Mouse (Mus musculus) frontal cortex, postnatal 36 days (tissue): ENCODE measurements around the gene Kdm2b.
A peak's percentile ranks its signal among the peaks of the same experiment; 100 is the strongest.

Experiments used
- DNase-seq, 2 experiments: peaks; one replicate each; pipeline ENCODE4 v3.0.0; 2022; ENCODE audit warnings: low spot score in 2 of 2

Kdm2b gene

GRCm38 (mm10) chr5:122989551-122990330 lies at the start of gene Kdm2b:
Kdm2b (minus strand) TSS chr5:122989823.
- no peak for DNase-seq

DNA sequence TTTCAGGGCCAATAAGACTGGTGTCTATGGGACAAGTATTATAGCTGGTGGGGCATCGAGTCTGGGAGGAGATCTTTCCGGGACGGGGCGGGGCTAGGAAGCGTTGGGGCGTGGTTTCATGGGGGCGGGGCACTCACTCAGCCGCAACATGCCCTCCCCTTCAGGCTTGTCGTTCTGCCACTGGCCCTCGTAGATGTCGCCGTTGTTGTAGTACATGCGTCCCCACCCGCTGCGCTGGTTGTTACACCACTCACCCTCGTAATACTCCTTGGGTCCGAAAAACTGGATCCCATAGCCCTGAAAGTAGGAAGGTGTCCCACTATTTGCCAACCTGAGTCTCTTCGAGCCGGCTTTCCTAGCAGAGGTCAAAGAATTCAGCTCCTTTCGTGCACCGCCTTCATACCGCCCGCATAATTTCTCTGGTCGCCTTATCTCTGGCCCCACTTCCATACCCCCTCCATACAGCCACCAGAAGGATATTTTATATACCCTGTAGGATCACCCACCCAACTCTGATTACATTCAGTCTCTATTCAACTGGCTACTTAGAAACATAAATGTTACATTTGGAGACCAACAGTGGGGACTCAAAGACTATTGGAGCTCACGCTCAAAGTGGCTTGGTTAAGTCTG lies 49.6 kb upstream of the Kdm2b start:
- DNase-seq, result no peak

GRCm38 (mm10) chr5:123038115-123038514 lies 48.5 kb upstream of the Kdm2b start:
- DNase-seq, result no peak

GRCm38 (mm10) chr5:123035564-123035963 lies 45.9 kb upstream of the Kdm2b start:
- DNase-seq, result no peak

DNA sequence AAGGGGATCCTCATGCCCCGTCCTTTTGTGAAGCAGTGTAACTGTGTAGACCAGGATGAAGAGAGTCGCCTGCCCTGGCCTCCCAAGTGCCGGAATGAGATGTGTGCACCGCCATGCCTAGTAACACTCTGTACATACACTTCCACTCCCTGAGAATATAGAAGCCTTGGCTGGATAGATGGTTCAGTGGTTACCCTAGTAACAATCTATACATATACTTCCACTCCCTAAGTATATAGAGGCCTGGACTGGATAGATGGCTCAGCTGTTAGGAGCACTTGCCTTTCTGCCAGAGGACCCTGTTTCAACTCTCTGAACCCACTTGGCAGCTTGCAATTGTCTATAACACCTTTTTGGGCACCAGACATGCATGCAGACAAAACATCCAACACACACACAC lies 45.5 kb upstream of the Kdm2b start:
- no peak for DNase-seq

DNA sequence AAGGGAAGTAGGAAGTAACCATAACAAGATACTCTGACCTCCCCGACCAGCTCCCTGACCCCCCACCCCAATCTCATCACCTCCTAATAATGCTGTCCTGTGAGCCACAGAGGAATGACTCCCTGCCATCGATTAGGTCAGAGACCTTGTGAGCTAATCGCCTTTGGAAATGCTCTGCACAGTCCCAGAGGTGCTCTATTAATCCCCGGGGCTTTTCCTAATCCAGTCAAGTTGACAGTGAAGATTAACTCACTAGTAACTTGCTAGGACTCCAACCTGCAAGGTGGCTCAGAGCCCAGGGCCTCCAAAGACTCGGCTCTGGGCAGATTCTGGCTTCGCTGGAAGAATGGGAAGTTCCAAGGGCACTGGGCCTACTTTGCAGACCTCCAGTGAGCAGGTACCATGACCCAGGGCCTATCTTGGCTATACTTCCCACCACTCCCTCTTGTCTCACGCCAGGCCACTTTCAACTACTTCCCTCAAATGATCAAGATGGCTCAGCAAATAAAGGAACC lies 44.1 kb upstream of the Kdm2b start:
- DNase-seq, result no peak

DNA sequence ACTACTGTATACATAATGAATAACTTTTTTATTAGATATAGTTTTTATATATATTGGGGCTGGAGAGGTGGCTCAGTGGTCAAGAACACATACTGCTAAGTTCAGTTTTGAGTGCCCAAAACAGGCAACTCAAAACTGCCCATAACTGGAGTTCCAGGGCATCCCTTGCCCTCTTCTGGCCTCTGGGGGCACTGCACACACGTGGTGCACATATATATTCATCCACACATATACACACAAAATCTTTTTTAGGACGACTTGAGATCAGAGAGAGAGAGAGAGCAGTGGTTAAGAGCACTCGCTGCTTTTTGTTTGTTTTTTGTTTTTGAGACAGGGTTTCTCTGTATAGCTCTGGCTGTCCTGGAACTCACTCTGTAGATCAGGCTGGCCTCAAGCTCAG lies 41.7 kb upstream of the Kdm2b start:
- no peak for DNase-seq

GRCm38 (mm10) chr5:123029729-123030128 lies 40.1 kb upstream of the Kdm2b start:
- no peak for DNase-seq

DNA sequence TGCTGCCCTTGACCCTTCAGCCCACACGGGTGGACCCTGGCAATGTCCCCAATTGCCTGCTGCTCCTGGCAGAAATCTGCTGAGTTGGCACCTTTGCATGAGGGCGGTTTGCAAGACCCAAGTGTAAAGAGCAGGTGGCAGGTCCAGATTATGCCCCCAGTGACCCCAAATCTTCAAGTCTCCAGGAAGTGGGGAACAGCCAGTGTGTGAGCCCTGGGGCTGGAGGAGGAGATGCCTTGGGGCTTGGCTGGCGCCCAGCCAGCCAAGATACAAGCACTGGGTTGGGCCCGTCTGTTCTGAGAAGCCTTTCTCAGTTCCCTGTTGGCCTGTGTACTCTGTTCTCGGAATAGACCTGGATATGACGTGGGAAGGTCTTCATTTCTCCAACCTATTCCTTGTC lies 37.8 kb upstream of the Kdm2b start:
- DNase-seq, result no peak

DNA sequence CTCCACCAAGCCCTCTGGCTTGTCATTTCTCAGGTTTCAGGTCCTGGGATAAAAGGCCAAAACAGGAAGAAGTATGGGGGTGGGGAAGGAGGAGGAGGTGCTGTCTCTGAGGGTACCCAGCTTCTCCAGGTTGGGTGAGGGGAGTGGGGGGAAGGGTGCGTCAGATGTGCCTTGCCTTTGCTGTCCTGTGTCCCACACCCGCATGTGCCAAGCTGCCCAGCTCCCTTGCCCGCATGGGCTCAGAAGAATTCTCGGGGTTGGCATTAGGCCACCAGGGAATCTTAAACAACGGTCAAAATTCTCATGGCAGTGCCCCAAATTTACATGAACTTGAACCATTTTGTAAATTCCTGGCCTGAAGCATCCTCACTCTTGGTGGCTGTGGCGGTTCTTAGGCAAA lies 36.8 kb upstream of the Kdm2b start:
- DNase-seq, result no peak

GRCm38 (mm10) chr5:123024965-123025573 lies 35.4 kb upstream of the Kdm2b start:
- DNase-seq, result no peak

GRCm38 (mm10) chr5:123024312-123024711 lies 34.7 kb upstream of the Kdm2b start:
- no peak for DNase-seq

GRCm38 (mm10) chr5:123023049-123023448 lies 33.4 kb upstream of the Kdm2b start:
- no peak for DNase-seq

- no peak for DNase-seq
These were observed 31.8 kb upstream of the Kdm2b start for GRCm38 (mm10) chr5:123021438-123021837.

DNA sequence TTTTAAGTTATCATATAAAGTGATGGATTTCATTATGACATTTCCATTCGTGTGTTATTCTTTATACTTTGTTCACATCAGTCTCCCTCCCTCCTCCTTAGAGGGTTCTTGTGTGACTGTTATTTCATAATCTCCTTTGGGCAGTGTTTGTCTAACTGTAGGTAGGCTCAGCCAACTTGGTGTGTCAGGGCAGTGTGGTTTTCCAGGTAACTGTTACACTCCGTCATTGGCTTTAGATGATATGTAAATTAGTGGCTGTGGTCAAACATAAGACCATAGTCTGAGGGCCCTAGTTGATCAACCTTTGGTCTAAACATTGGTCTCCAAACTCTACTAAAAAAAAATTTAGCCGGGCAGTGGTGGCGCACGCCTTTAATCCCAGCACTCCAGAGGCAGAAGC lies 30.8 kb upstream of the Kdm2b start:
- DNase-seq, result no peak

DNA sequence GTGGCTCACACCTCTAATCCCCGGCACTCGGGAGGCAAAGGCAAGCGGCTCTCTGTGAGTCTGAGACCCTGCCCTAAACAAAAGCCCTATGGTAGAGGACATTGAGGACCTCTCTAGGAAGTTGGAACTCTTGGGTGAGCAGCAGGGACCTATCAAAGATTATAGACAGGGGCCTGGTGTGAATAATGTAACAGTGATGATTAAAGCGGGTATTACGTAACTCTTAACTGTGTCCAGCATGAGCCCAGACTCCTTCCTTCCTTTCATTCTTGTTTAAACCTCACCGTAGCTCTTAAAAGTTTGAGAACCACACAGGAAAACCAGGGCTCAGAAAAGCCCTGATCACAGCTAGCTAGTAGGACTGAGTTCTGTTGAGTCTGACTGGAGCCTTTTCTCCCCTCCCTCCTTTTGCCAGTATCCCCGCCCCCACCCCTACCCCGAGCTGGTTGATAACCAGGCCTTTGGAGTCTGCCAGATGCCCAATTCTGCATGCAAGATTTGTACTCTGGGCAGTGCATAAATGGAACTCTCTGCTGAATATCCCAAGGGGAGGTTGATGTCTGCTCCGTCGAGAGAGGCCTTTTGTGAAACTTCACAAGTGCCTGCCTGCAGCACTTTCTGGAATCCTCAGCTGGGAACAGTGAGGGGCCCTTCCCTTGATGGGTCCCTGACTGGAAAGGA lies 29.9 kb upstream of the Kdm2b start:
- DNase-seq, result no peak

DNA sequence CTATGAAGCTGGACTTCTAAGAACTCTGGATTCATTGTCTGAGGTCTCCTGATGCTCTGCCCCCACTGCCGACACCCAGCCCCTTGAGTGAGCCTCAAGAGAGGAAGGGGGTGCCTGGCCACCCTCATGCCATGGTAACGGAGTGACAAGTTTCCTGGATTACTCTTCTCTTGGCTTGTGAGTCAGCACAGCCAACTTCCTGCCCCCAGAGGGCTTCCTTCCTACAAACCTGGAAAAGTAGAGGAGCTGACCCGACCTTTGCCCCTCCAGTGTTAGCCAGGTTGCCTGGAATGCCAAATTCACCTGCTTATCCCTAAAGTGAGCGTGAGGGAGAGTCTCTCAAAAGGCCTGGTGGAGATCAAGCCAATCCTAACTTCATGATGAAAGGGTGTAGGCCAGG lies 27.9 kb upstream of the Kdm2b start:
- DNase-seq, result no peak

DNA sequence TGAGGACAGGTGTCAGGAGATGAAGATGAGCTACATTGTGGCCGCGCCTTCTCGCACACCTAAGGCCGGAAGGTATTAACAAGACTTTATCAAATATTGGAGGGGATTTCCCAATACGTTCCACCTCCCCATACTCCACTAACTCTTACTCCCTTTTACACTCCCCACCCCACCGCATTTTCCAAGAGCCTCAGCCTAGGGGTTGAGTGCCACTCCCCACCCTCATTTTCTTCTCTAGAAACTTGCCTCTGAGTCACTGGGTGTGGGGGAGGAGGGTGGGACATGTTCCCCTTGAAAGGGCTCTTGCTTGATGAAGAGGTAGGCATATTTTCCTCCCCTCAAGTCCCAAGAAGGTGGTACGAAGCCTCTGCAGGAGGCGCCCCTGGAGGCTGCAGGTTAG lies 26.3 kb upstream of the Kdm2b start:
- no peak for DNase-seq

- peak; percentile 92 to 96 for DNase-seq
These were observed 25.4 kb upstream of the Kdm2b start, which contains the start of gene Orai1 for GRCm38 (mm10) chr5:123014753-123015701. Orai1 (plus strand) TSS chr5:123015074.

GRCm38 (mm10) chr5:123013599-123014315 lies 24.1 kb upstream of the Kdm2b start:
- DNase-seq, result peak; percentile 56 to 68
